Comparison of ENCODE assay signal across 9 mouse cellular contexts in the genomic region with DNA sequence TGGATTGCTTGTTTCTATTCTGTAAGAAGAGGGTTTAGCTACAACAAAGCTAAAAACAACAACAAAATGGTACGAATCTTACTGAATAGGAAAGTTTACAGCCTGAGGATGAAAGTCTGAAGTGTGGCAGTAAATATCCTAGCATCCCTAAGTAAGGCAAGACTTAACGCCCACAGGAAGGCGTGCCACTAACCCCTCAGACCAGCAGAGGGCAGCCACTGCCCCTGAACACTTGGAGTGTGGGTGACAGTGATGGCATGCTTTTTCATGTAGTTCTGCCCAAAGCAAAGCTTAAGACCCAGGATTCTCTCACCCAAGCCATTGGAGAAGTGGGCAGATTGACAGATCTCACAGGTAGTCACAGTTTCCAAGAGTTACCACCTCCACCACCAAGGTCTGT. TPM values are rescaled to one million over a fixed set of nuclear protein-coding genes. Genes with fewer than 3 reads are reported as not detected.
DNase-seq lines count a peak whose midpoint lies in the region; ATAC-seq and TF ChIP-seq lines count a peak whose summit lies in the region.
"Had no signal": no experiment of that assay in that cellular context is flagged by ENCODE, and none has a peak within 500 bp of the region (broad histone marks: within the 10 kb centered on the region; RNA-seq: fewer than 3 reads in every experiment).

No protein-coding gene starts in this region.

- H3K4me2 ChIP-seq in liver, postnatal 0 days (ENCODE audit: low read depth, low read length), result no peak overlapping the region
- H3K4me2 ChIP-seq: midbrain, embryonic 12.5 days had no signal

- H3K9me3 ChIP-seq in liver, postnatal 0 days (ENCODE audit: low read length), result no peaks in the 10 kb centered on the region
- H3K9me3 ChIP-seq: midbrain, embryonic 12.5 days had no signal

- peak; percentile 72 for TF ChIP-seq CTCF in liver, postnatal 0 days (IDR thresholded peaks at IDR 0.05; ENCODE audit: low read depth)

- peak; percentile 42 for DNase-seq in CD4-positive, CD25-positive, alpha-beta regulatory T cell, adult 2 months (ENCODE audit: low read depth, low spot score)
- DNase-seq in layer of hippocampus, postnatal 10 days (ENCODE audit: low spot score in 2 of 2), result peak; percentile 42 to 46
- no peak for DNase-seq in layer of hippocampus, adult 9-10 months (ENCODE audit: low spot score)
- peak; percentile 29 for DNase-seq in adrenal gland, postnatal 25 days
- peak; percentile 41 for DNase-seq in liver, postnatal 0 days
- peak; percentile 40 for DNase-seq in thymus, postnatal 25 days
- no peak for DNase-seq in urinary bladder, postnatal 4 days (ENCODE audit: low spot score in 2 of 2)

- no peaks in the 10 kb centered on the region for H3K27me3 ChIP-seq in liver, postnatal 0 days (ENCODE audit: insufficient read depth, low read length)
- H3K27me3 ChIP-seq: midbrain, embryonic 12.5 days had no signal

- H3K4me3 ChIP-seq in liver, postnatal 0 days (ENCODE audit: low read depth, low read length), result no peak overlapping the region
- H3K4me3 ChIP-seq: midbrain, embryonic 12.5 days had no signal

- H3K36me3 ChIP-seq in liver, postnatal 0 days (replicated peaks; ENCODE audit: insufficient read depth, low read length), result peaks cover 35% of the 10 kb centered on the region

- no peak overlapping the region for H3K9ac ChIP-seq in liver, postnatal 0 days (replicated peaks)
- H3K9ac ChIP-seq: midbrain, embryonic 12.5 days had no signal

- WGBS in liver, postnatal 0 days (ENCODE audit: insufficient replicate concordance), result 58% methylated on average over 3 of the region's 3 CpGs

- H3K27ac ChIP-seq in liver, postnatal 0 days (ENCODE audit: low read depth), result no peak overlapping the region
- H3K27ac ChIP-seq: midbrain, embryonic 12.5 days had no signal

- no peak for ATAC-seq in CD4-positive, CD25-positive, alpha-beta regulatory T cell, adult 4 months
- no peak for ATAC-seq in liver, postnatal 0 days

- H3K4me1 ChIP-seq in liver, postnatal 0 days (ENCODE audit: insufficient read depth), result no peaks in the 10 kb centered on the region
- H3K4me1 ChIP-seq: midbrain, embryonic 12.5 days had no signal

- TF ChIP-seq EP300 in liver, postnatal 0 days (IDR thresholded peaks at IDR 0.05; ENCODE audit: low read depth), result no peak

RNA-seq across cellular contexts. Expression of a gene that starts 11.1 kb away (rescaled TPM):
- not detected for polyA plus RNA-seq in CD4-positive, CD25-positive, alpha-beta regulatory T cell, adult 4 months (2017; shearing (Covaris generic))
- total RNA-seq in layer of hippocampus, postnatal 10 days (2021), result under 1 TPM in 1 of 2 experiments, not detected in 1; 0.96 TPM
- 1.5 TPM in 1 of 2 replicates, not detected in the other for total RNA-seq in adrenal gland, postnatal 25 days (2021)
- polyA plus RNA-seq in liver, postnatal 0 days (2015; fragmentation: Nextera tagmentation; extraction: Ambion mirVana), result 2.1 and 2.5 TPM in 2 replicates

RNA-seq across cellular contexts. Expression of a gene that starts 11.5 kb away (rescaled TPM):
- not detected for polyA plus RNA-seq in CD4-positive, CD25-positive, alpha-beta regulatory T cell, adult 4 months (2017; shearing (Covaris generic))
- 1 to 10 TPM; 1.8 TPM for total RNA-seq in layer of hippocampus, postnatal 10 days (2021)
- not detected in 2 replicates for total RNA-seq in adrenal gland, postnatal 25 days (2021)
- 0.28 and 0.41 TPM in 2 replicates for polyA plus RNA-seq in liver, postnatal 0 days (2015; fragmentation: Nextera tagmentation; extraction: Ambion mirVana)

RNA-seq across cellular contexts. Expression of a gene that starts 47.4 kb away (rescaled TPM):
- 10 to 100 TPM; 15.9 to 33.3 TPM for polyA plus RNA-seq in CD4-positive, CD25-positive, alpha-beta regulatory T cell, adult 4 months (2017; shearing (Covaris generic))
- total RNA-seq in layer of hippocampus, postnatal 10 days (2021), result 10 to 100 TPM; 43.8 to 44.8 TPM
- total RNA-seq in adrenal gland, postnatal 25 days (2021), result 22.3 and 22.8 TPM in 2 replicates
- 3.7 TPM in 2 replicates for polyA plus RNA-seq in liver, postnatal 0 days (2015; fragmentation: Nextera tagmentation; extraction: Ambion mirVana)

Comparison
In these comparisons a context has a peak if more than half of its experiments do, and no peak if none do; other contexts are left out.
1. DNase-seq: peak in CD4-positive, CD25-positive, alpha-beta regulatory T cell, adult 2 months (single experiment), layer of hippocampus, postnatal 10 days (2 of 2), adrenal gland, postnatal 25 days (single experiment), liver, postnatal 0 days (single experiment) and thymus, postnatal 25 days (single experiment); none in layer of hippocampus, adult 9-10 months (single experiment) and urinary bladder, postnatal 4 days (0 of 2).